Mouse (Mus musculus): ENCODE measurements around the gene Cdh18.

GRCm38 (mm10) chr15:22726574-22726973 lies 177.8 kb downstream of the Cdh18 start:
- TF ChIP-seq POLR2AphosphoS2 (IDR thresholded peaks at IDR 0.05; ENCODE audit: low read length) (no peak), CHD1 (IDR thresholded peaks at IDR 0.05; ENCODE audit: low read depth, low read length) (no peak), CTCF (IDR thresholded peaks at IDR 0.05 in 2 of 3, conservative IDR thresholded peaks at IDR 0.05 in 1 of 3; ENCODE audit: control insufficient read depth in 1 of 3, insufficient read depth in 1 of 3, low read depth in 2 of 3, low read length in 3 of 3, poor library complexity in 1 of 3, severe bottlenecking in 1 of 3) (no peak), MAX (IDR thresholded peaks at IDR 0.05; ENCODE audit: low read length) (no peak), GABPA (IDR thresholded peaks at IDR 0.05; ENCODE audit: low read depth, low read length) (no peak), EP300 (IDR thresholded peaks at IDR 0.05; ENCODE audit: low read depth in 1 of 2, low read length in 2 of 2) (no peak), NELFE (IDR thresholded peaks at IDR 0.05; ENCODE audit: low read depth, low read length) (no peak), SMC3 (IDR thresholded peaks at IDR 0.05; ENCODE audit: low read depth, low read length) (no peak), GATA1 (IDR thresholded peaks at IDR 0.05; ENCODE audit: low read depth, low read length) (no peak), JUND (IDR thresholded peaks at IDR 0.05; ENCODE audit: low read depth, low read length) (no peak), POLR2A (IDR thresholded peaks at IDR 0.05; ENCODE audit: control insufficient read depth in 1 of 2, insufficient read depth in 1 of 2, low read depth in 1 of 2, low read length in 2 of 2, poor library complexity in 1 of 2) (no peak), ZNF384 (IDR thresholded peaks at IDR 0.05; ENCODE audit: low read depth, low read length) (no peak), USF1 (IDR thresholded peaks at IDR 0.05; ENCODE audit: low read depth, low read length) (no peak)
